Mouse (Mus musculus) heart, embryonic 12.5 days (tissue): ENCODE measurements at regions not wholly inside any gene's neighbourhood (a gene's known extent, or its start where the extent isn't known, plus 50 kb on each side); places are given as distances from the start of the nearest gene placed in this dataset.
"Not testable (repeated sequence)": the region's sequence is repeated elsewhere in the genome, so short reads cannot be mapped to it uniquely, and the experiment has no call there.

Experiments used
- ATAC-seq: fragments of 200-750 bp; cut with Nextera tagmentation; 2 replicates; pipeline ENCODE4 v1.8.0; 2017; ENCODE audit warnings: moderate TSS enrichment, moderate library complexity; ENCODE audit not compliant: insufficient number of reproducible peaks, low FRiP score
- H3K27ac ChIP-seq: fragments of 300-500 bp; sonication (generic); 2 replicates; pipeline ENCODE4 v1.5.1; 2016; ENCODE audit warnings: mild to moderate bottlenecking, moderate library complexity; ENCODE audit not compliant: poor library complexity, severe bottlenecking
- H3K27me3 ChIP-seq: fragments of 300-500 bp; sonication (generic); replicated peaks from 2 replicates; pipeline ENCODE4 v1.6.1; 2016; ENCODE audit warnings: mild to moderate bottlenecking, moderate library complexity
- H3K36me3 ChIP-seq: fragments of 300-500 bp; sonication (generic); 2 replicates; pipeline ENCODE4 v1.6.1; 2016; ENCODE audit warnings: mild to moderate bottlenecking, moderate library complexity
- H3K4me1 ChIP-seq: fragments of 300-500 bp; sonication (generic); replicated peaks from 2 replicates; pipeline ENCODE4 v1.6.1; 2016; ENCODE audit warnings: mild to moderate bottlenecking
- H3K4me2 ChIP-seq: fragments of 300-500 bp; sonication (generic); 2 replicates; pipeline ENCODE4 v1.6.1; 2016; ENCODE audit warnings: mild to moderate bottlenecking, moderate library complexity
- H3K4me3 ChIP-seq: fragments of 300-500 bp; sonication (generic); 2 replicates; pipeline ENCODE4 v1.5.1; 2016; ENCODE audit warnings: mild to moderate bottlenecking
- H3K9ac ChIP-seq: fragments of 300-500 bp; sonication (generic); 2 replicates; pipeline ENCODE4 v1.6.1; 2016; ENCODE audit warnings: mild to moderate bottlenecking, moderate library complexity
- H3K9me3 ChIP-seq: fragments of 300-500 bp; sonication (generic); replicated peaks from 2 replicates; pipeline ENCODE4 v1.6.1; 2016; ENCODE audit warnings: mild to moderate bottlenecking, moderate library complexity
- WGBS: fragments of 180-500 bp; shearing (Covaris S2); methylation state at CpG from one replicate; pipeline ENCODE4 v1.1.7; 2016; 5-methylcytosine and 5-hydroxymethylcytosine counted together

DNA sequence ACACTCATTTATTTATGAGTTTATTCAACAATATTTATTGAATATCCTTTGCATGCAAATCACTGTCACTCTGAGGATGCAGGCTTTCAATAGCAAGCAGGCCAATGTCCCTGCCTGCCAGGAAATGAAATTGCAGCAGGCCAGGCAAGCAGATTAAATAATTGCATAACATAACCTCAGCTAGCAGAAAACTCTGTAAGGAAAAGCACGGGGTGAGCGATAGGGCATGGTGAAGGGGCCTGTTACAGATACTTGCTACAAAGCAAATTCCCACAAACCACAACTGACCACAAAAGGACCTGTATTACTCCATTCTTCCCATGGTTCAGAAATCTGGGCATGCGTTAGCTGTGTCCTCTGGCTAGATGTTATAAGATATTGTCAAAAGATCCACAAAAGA, 509.8 kb downstream of the Bnc2 start:
- Histone ChIP-seq H3K27me3 (no peaks in the 10 kb centered on the region; the same call in 1 of the 2 replicates), H3K4me1 (no peaks in the 10 kb centered on the region), H3K27ac (no peak overlapping the region), H3K9ac (no peak overlapping the region), H3K9me3 (0 out of 2 replicates have a peak, but pooled peaks cover 2% of the 10 kb centered on the region), H3K4me2 (no peak overlapping the region), H3K4me3 (no peak overlapping the region), H3K36me3 (no peaks in the 10 kb centered on the region)
- WGBS = 79% methylated on average over 3 of the region's 3 CpGs
- no peak for ATAC-seq

DNA sequence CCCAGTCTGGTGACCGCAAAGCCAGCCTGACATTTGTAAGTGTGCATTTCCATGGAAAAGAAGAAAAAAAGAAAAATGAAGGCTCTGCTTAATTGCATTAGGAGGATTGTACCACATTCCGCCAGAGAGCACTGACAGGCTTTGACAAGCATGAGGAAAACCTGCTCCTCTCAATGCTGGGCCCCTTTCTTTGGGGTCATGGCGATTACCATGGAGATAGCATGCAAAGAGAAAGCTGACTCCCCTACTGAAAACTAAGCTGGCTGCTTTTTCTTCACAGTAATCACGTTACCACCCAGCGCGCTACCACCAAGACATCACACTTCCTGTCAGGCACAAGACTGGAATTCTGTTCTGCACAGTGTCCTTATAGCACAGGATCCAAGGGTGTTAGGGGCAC, 502.2 kb downstream of the Bnc2 start:
- H3K27ac ChIP-seq = no peak overlapping the region
- WGBS = 36% methylated on average over 6 of the region's 6 CpGs

DNA sequence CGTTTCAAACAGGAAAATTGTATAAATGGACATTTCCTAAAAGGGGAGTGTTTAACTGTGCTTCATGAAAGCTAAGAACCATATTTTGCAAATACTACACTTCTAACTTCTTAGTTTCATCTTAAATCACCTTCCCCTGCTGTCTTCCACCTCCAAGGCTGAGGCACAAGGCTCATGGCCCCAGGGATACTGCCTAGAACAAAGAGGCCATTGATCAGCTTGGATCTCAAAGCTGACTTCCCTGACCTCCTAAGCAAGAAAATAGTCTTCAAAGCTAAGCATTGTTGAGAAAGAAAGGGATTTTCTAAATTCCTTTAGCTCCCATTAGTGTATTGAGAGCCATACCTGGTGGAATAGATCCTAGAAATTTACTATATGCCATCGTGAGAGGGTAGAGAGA, 501.6 kb downstream of the Bnc2 start:
- no peak overlapping the region for H3K27ac ChIP-seq
- H3K36me3 ChIP-seq = no peaks in the 10 kb centered on the region
- ATAC-seq = no peak
- H3K9me3 ChIP-seq = 0 out of 2 replicates have a peak, but pooled peaks cover 2% of the 10 kb centered on the region
- peaks cover 14% of the 10 kb centered on the region for H3K4me1 ChIP-seq
- 64% methylated on average over 2 of the region's 2 CpGs for WGBS
- no peak overlapping the region for H3K4me2 ChIP-seq
- no peaks in the 10 kb centered on the region for H3K27me3 ChIP-seq
- no peak overlapping the region for H3K9ac ChIP-seq
- no peak overlapping the region for H3K4me3 ChIP-seq

More for the DNA sequence above, 502.2 kb downstream of the Bnc2 start:
- H3K36me3 ChIP-seq = no peaks in the 10 kb centered on the region
- 0 out of 2 replicates have a peak, but pooled peaks cover 2% of the 10 kb centered on the region for H3K9me3 ChIP-seq
- H3K4me3 ChIP-seq = no peak overlapping the region
- no peak overlapping the region for H3K9ac ChIP-seq
- peaks cover 14% of the 10 kb centered on the region for H3K4me1 ChIP-seq
- no peak for ATAC-seq
- no peak overlapping the region for H3K4me2 ChIP-seq
- H3K27me3 ChIP-seq = no peaks in the 10 kb centered on the region

DNA sequence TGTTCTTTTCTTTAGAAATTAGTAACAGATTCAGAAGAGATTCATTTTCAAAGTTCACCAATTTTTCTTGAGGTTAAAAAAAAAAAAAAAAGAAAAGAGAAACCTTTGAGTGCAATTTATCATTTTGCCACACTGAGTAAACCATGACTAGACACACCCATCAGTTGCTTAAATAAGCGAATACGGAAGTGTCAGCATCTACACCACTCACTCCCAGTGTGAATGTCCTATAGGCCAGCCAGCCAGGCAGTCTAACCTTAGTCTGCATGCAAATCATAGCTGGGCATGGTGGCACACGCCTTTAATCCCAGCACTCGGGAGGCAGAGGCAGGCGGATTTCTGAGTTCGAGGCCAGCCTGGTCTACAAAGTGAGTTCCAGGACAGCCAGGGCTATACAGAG, 498.6 kb downstream of the Bnc2 start:
- not testable (repeated sequence) for H3K36me3 ChIP-seq, H3K27ac ChIP-seq, H3K9me3 ChIP-seq, H3K4me3 ChIP-seq, H3K4me2 ChIP-seq, H3K27me3 ChIP-seq, ATAC-seq, H3K9ac ChIP-seq
- 93% methylated on average over 6 of the region's 6 CpGs for WGBS
- H3K4me1 ChIP-seq = peaks cover 10% of the 10 kb centered on the region

DNA sequence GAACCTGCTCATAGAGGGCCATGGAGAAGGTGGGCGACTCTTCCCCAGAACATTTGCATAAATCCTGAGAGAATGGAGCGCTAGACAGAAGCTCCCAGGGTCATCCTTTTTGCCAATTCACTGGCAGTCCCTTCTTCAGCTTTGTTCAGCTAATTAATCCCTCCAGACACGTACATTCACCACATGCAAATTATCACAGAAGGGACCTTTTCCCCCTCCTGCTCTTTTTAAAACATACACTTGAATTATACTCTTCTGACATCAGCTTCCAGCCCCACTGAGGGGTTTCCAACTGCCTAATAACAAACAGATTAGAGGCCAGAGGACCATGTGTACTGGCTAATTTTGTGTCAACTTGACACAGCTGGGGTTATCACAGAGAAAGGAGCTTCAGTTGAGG, 497.2 kb downstream of the Bnc2 start:
- no peak overlapping the region for H3K27ac ChIP-seq
- peaks cover 3% of the 10 kb centered on the region for H3K4me1 ChIP-seq
- no peak overlapping the region for H3K9ac ChIP-seq
- H3K36me3 ChIP-seq = no peaks in the 10 kb centered on the region
- WGBS = 69% methylated on average over 3 of the region's 3 CpGs
- no peak overlapping the region for H3K4me2 ChIP-seq
- H3K9me3 ChIP-seq = no peaks in the 10 kb centered on the region; the same call in 1 of the 2 replicates
- no peaks in the 10 kb centered on the region for H3K27me3 ChIP-seq
- ATAC-seq = no peak
- no peak overlapping the region for H3K4me3 ChIP-seq

DNA sequence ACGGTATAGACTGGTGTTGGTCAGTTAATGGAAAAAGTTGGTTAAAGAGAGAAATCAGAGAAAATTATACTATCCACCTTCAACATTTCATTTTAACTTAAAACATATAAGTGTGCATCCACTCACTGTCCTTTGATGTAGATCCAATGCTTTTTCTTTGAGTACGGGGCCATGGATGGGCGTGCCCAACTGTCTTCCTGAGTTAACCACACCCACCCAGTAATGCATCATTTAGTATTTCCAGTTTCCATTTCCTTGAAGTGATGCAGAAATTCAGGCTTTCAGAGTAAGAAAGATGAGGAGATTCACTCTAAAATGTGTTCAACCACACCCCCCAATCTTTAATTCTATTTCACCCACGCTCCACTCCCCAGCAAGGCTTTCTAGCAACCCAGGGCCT, 490.6 kb downstream of the Bnc2 start:
- Histone ChIP-seq H3K4me3 (no peak overlapping the region), H3K4me2 (no peak overlapping the region), H3K27me3 (no peaks in the 10 kb centered on the region), H3K27ac (no peak overlapping the region), H3K9me3 (no peaks in the 10 kb centered on the region; the same call in 1 of the 2 replicates), H3K36me3 (no peaks in the 10 kb centered on the region), H3K4me1 (no peaks in the 10 kb centered on the region), H3K9ac (no peak overlapping the region)
- WGBS = 88% methylated on average over 4 of the region's 4 CpGs
- no peak for ATAC-seq

DNA sequence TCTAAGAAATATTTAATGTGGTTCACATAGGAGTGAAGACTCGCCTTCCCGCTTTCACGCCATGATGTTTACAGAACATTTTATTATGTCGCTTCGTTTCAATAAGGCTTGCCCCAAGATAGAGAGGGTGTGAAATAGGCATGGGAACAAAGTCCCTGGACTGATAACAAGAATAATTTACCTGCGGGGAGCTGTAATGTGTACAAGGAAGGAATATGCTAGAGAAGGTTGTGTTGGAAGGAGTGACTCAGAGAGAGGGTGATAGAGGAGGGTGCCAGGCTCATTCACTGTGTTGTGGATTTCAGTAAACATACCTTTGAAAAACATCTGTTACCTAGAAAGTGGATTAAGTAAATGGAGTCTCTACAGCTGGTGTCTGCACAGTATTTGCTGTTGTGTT, 490.2 kb downstream of the Bnc2 start:
- Histone ChIP-seq H3K9me3 (no peaks in the 10 kb centered on the region; the same call in 1 of the 2 replicates), H3K4me3 (no peak overlapping the region), H3K27ac (no peak overlapping the region), H3K9ac (no peak overlapping the region), H3K36me3 (no peaks in the 10 kb centered on the region), H3K27me3 (no peaks in the 10 kb centered on the region), H3K4me1 (no peaks in the 10 kb centered on the region), H3K4me2 (no peak overlapping the region)
- ATAC-seq = no peak
- 85% methylated on average over 6 of the region's 6 CpGs for WGBS

DNA sequence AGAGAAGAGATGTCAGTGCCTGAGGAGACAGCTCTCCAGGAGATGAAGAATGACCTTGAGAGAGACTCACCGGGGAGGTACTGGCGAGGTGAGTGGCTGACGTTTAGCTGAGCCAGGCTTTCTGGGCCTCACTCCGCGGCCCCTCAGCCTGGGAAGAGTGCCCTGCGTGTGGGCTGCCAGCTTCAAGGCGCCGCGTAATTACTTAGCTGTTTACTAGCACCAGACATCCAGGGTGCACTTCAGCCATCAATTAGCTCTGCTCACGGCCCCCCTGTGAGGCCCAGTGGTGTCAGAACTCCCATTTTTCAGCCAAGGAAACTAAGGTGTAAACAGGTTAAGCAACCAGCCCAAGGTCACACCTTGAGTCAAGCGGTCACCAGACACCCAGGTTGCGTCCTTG, 485.8 kb downstream of the Bnc2 start:
- H3K4me1 ChIP-seq = no peaks in the 10 kb centered on the region
- H3K4me3 ChIP-seq = no peak overlapping the region
- no peak for ATAC-seq
- H3K9me3 ChIP-seq = no peaks in the 10 kb centered on the region
- H3K9ac ChIP-seq = no peak overlapping the region
- no peak overlapping the region for H3K27ac ChIP-seq
- no peaks in the 10 kb centered on the region for H3K36me3 ChIP-seq
- no peak overlapping the region for H3K4me2 ChIP-seq
- H3K27me3 ChIP-seq = no peaks in the 10 kb centered on the region
- WGBS = 66% methylated on average over 12 of the region's 12 CpGs

DNA sequence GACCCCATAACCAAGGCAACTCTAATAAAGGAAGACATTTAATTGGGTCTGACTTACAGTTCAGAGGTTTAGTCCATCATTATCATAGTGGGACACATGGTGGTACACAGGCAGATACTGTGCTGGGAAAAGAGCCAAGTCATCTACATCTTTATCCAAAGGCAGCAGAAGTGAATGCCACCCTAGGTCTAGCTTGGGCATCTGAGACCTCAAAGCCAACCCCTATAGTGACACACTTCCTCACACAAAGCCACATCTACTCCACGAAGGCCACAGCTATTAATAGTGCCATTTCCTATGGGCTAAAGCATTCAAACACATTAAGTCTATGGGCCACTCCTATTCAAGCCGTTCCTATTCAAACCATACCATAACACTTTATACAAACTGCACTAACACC, 483.8 kb downstream of the Bnc2 start:
- Histone ChIP-seq H3K27me3 (no peaks in the 10 kb centered on the region), H3K4me3 (no peak overlapping the region), H3K9ac (no peak overlapping the region), H3K27ac (no peak overlapping the region), H3K36me3 (no peaks in the 10 kb centered on the region), H3K4me2 (no peak overlapping the region), H3K4me1 (no peaks in the 10 kb centered on the region), H3K9me3 (no peaks in the 10 kb centered on the region)
- no peak for ATAC-seq
- 73% methylated on average over 2 of the region's 2 CpGs for WGBS

DNA sequence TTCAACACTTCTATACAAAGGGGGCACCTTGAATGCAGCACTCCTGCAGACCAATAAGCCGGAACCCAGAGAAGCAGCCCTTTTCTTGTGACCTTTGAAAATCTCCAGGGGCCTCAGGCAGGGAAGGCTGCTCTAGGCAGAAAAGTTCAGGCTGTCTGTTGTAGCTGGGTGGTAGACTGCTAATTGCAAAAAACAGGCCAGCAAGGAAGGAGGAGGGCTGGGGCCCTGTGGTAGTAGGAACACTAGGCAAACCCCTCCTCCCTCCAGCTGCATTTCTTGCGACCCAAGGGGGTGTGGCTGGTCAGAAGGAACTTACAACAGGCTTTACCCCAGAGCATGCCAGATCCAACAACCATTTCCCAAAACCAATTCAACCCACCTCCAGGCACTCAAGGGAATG, 482.8 kb downstream of the Bnc2 start:
- Histone ChIP-seq H3K27me3 (no peaks in the 10 kb centered on the region), H3K4me3 (no peak overlapping the region), H3K9me3 (no peaks in the 10 kb centered on the region), H3K27ac (no peak overlapping the region), H3K4me1 (no peaks in the 10 kb centered on the region), H3K36me3 (no peaks in the 10 kb centered on the region), H3K9ac (no peak overlapping the region), H3K4me2 (no peak overlapping the region)
- ATAC-seq = no peak
- 75% methylated on average over 2 of the region's 2 CpGs for WGBS

DNA sequence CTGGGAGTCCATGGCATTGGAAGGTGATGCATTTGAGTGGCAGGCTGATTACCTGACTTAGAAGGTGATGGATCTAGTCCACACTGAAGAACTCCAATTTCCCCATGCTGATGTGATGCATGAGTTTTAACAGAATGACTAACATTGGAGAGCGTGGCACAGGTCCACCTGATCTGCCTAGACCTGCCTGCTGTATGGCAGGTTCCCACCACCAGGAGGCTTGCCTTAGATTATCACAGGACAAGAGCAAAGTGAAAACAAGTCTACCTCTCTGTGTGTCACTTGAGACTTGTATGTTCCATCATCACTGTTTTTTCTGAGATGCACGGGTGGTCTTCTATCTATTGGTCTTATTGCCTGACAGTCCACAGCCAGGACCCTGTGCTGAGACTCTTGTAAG, 478.3 kb downstream of the Bnc2 start:
- H3K9me3 ChIP-seq = no peaks in the 10 kb centered on the region
- H3K27me3 ChIP-seq = no peaks in the 10 kb centered on the region
- no peak overlapping the region for H3K4me2 ChIP-seq
- 77% methylated on average over 2 of the region's 2 CpGs for WGBS
- H3K27ac ChIP-seq = no peak overlapping the region
- H3K4me1 ChIP-seq = 0 out of 2 replicates have a peak, but pooled peaks cover 4% of the 10 kb centered on the region
- no peak for ATAC-seq
- no peaks in the 10 kb centered on the region for H3K36me3 ChIP-seq
- no peak overlapping the region for H3K9ac ChIP-seq
- no peak overlapping the region for H3K4me3 ChIP-seq

DNA sequence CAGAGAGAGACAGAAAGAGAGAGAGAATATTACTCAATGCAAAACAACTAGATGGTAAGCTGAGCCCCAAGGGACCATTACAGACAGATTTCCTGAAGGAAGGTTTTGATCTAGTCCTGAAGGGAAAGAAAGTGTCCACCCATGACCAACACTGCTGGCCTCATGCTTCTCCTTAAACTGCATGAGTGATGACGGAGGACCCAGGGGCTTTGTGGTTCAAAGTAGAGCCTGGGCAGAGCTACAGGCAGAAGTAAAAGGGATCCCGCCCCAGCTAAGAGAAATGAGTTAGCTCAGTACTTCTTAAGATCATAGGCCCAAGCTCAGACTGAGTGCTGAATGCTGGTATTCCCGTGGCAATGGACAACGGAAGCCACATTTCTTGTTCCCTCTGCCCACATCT, 476.9 kb downstream of the Bnc2 start:
- H3K36me3 ChIP-seq = no peaks in the 10 kb centered on the region
- no peaks in the 10 kb centered on the region for H3K27me3 ChIP-seq
- ATAC-seq = no peak
- H3K4me3 ChIP-seq = no peak overlapping the region
- 0 out of 2 replicates have a peak, but pooled peaks cover 4% of the 10 kb centered on the region for H3K4me1 ChIP-seq
- H3K27ac ChIP-seq = no peak overlapping the region
- 78% methylated on average over 4 of the region's 4 CpGs for whole genome bisulfite sequencing
- no peak overlapping the region for H3K9ac ChIP-seq
- no peak overlapping the region for H3K4me2 ChIP-seq
- no peaks in the 10 kb centered on the region for H3K9me3 ChIP-seq
